Mouse (Mus musculus) intestine, embryonic 15.5 days (tissue): ENCODE measurements at regions not wholly inside any gene's neighbourhood (a gene's known extent, or its start where the extent isn't known, plus 50 kb on each side); places are given as distances from the start of the nearest gene placed in this dataset.

Source experiments
- ATAC-seq: fragments of 200-750 bp; cut with Nextera tagmentation; 2 replicates; pipeline ENCODE4 v1.8.0; 2017; ENCODE audit warnings: moderate TSS enrichment, moderate library complexity
- H3K27ac ChIP-seq: fragments of 300-500 bp; sonication (generic); 2 replicates; pipeline ENCODE4 v1.5.1; 2015; ENCODE audit warnings: mild to moderate bottlenecking, inconsistent platforms
- H3K27me3 ChIP-seq: fragments of 300-500 bp; sonication (generic); replicated peaks from 2 replicates; pipeline ENCODE4 v1.6.1; 2015; ENCODE audit warnings: inconsistent platforms
- H3K36me3 ChIP-seq: fragments of 300-500 bp; sonication (generic); 2 replicates; pipeline ENCODE4 v1.6.1; 2015; ENCODE audit warnings: inconsistent platforms
- H3K4me1 ChIP-seq: fragments of 300-500 bp; sonication (generic); replicated peaks from 2 replicates; pipeline ENCODE4 v1.6.1; 2015; ENCODE audit warnings: inconsistent platforms
- H3K4me2 ChIP-seq: fragments of 300-500 bp; sonication (generic); replicated peaks from 2 replicates; pipeline ENCODE4 v1.6.1; 2015; ENCODE audit warnings: mild to moderate bottlenecking, inconsistent platforms
- H3K4me3 ChIP-seq: fragments of 300-500 bp; sonication (generic); replicated peaks from 2 replicates; pipeline ENCODE4 v1.5.1; 2015; ENCODE audit warnings: inconsistent platforms
- H3K9ac ChIP-seq: fragments of 300-500 bp; sonication (generic); 2 replicates; pipeline ENCODE4 v1.6.1; 2015; ENCODE audit warnings: inconsistent platforms
- H3K9me3 ChIP-seq: fragments of 300-500 bp; sonication (generic); 2 replicates; pipeline ENCODE4 v1.6.1; 2016; ENCODE audit warnings: inconsistent platforms
- WGBS: fragments of 180-500 bp; shearing (Covaris S2); methylation state at CpG from one replicate; pipeline ENCODE4 v1.1.7; 2015; 5-methylcytosine and 5-hydroxymethylcytosine counted together

GRCm38 (mm10) chr7:35988449-35989109, 185.8 kb upstream of the Zfp507 start:
- H3K4me3 ChIP-seq = no peak overlapping the region
- ATAC-seq = no peak
- H3K4me1 ChIP-seq = no peaks in the 10 kb centered on the region
- H3K36me3 ChIP-seq = no peaks in the 10 kb centered on the region
- no peaks in the 10 kb centered on the region for H3K27me3 ChIP-seq
- no peak overlapping the region for H3K27ac ChIP-seq
- no peak overlapping the region for H3K4me2 ChIP-seq
- no peaks in the 10 kb centered on the region for H3K9me3 ChIP-seq
- H3K9ac ChIP-seq = no peak overlapping the region
- whole genome bisulfite sequencing = 51% methylated on average over 13 of the region's 13 CpGs

GRCm38 (mm10) chr7:35977986-35978385, 175.2 kb upstream of the Zfp507 start:
- ATAC-seq = no peak
- H3K9me3 ChIP-seq = no peaks in the 10 kb centered on the region
- H3K27ac ChIP-seq = no peak overlapping the region
- no peak overlapping the region for H3K4me3 ChIP-seq
- WGBS = 78% methylated on average over 9 of the region's 9 CpGs
- H3K4me1 ChIP-seq = no peaks in the 10 kb centered on the region
- no peak overlapping the region for H3K4me2 ChIP-seq
- no peaks in the 10 kb centered on the region for H3K36me3 ChIP-seq
- no peak overlapping the region for H3K9ac ChIP-seq
- no peaks in the 10 kb centered on the region for H3K27me3 ChIP-seq

GRCm38 (mm10) chr7:35958731-35959130, 155.9 kb upstream of the Zfp507 start:
- Histone ChIP-seq H3K9me3 (no peaks in the 10 kb centered on the region), H3K27ac (no peak overlapping the region), H3K4me3 (no peak overlapping the region), H3K4me1 (no peaks in the 10 kb centered on the region), H3K27me3 (no peaks in the 10 kb centered on the region), H3K4me2 (no peak overlapping the region), H3K36me3 (no peaks in the 10 kb centered on the region), H3K9ac (no peak overlapping the region)
- WGBS = 48% methylated on average over 5 of the region's 5 CpGs
- no peak for ATAC-seq

- no peaks in the 10 kb centered on the region for H3K27me3 ChIP-seq
- no peaks in the 10 kb centered on the region for H3K4me1 ChIP-seq
- H3K9me3 ChIP-seq = no peaks in the 10 kb centered on the region
- 44% methylated on average over 2 of the region's 2 CpGs for WGBS
- H3K36me3 ChIP-seq = no peaks in the 10 kb centered on the region
- no peak overlapping the region for H3K27ac ChIP-seq
- no peak overlapping the region for H3K9ac ChIP-seq
- no peak overlapping the region for H3K4me2 ChIP-seq
- no peak for ATAC-seq
- no peak overlapping the region for H3K4me3 ChIP-seq
These were observed 155.2 kb upstream of the Zfp507 start for GRCm38 (mm10) chr7:35958052-35958451.

GRCm38 (mm10) chr7:35948794-35949193, 146.0 kb upstream of the Zfp507 start:
- no peak overlapping the region for H3K9ac ChIP-seq
- no peak overlapping the region for H3K4me3 ChIP-seq
- H3K4me2 ChIP-seq = peak overlapping the region; percentile 57
- peaks cover 6% of the 10 kb centered on the region; the same call in 1 of the 2 replicates for H3K4me1 ChIP-seq
- WGBS = 14% methylated on average over 6 of the region's 6 CpGs
- no peaks in the 10 kb centered on the region for H3K36me3 ChIP-seq
- H3K27ac ChIP-seq = no peak overlapping the region
- ATAC-seq = no peak
- no peaks in the 10 kb centered on the region for H3K9me3 ChIP-seq
- no peaks in the 10 kb centered on the region for H3K27me3 ChIP-seq

- peak overlapping the region; percentile 57 for H3K4me2 ChIP-seq
- no peaks in the 10 kb centered on the region for H3K36me3 ChIP-seq
- WGBS = 2% methylated on average over 13 of the region's 13 CpGs
- peaks cover 6% of the 10 kb centered on the region; the same call in 1 of the 2 replicates for H3K4me1 ChIP-seq
- H3K4me3 ChIP-seq = no peak overlapping the region
- H3K9ac ChIP-seq = no peak overlapping the region
- H3K27me3 ChIP-seq = no peaks in the 10 kb centered on the region
- no peaks in the 10 kb centered on the region for H3K9me3 ChIP-seq
- H3K27ac ChIP-seq = no peak overlapping the region
- peak; percentile 92 for ATAC-seq
These were observed 145.6 kb upstream of the Zfp507 start for GRCm38 (mm10) chr7:35948389-35948788.

GRCm38 (mm10) chr7:35941086-35941485, 138.3 kb upstream of the Zfp507 start:
- no peak for ATAC-seq
- Histone ChIP-seq H3K9ac (no peak overlapping the region), H3K4me2 (no peak overlapping the region), H3K4me3 (no peak overlapping the region), H3K4me1 (no peaks in the 10 kb centered on the region), H3K9me3 (no peaks in the 10 kb centered on the region), H3K27ac (no peak overlapping the region), H3K36me3 (no peaks in the 10 kb centered on the region), H3K27me3 (no peaks in the 10 kb centered on the region)
- 89% methylated on average over 3 of the region's 3 CpGs for WGBS

- Histone ChIP-seq H3K9me3 (no peaks in the 10 kb centered on the region), H3K27ac (no peak overlapping the region), H3K36me3 (no peaks in the 10 kb centered on the region), H3K9ac (no peak overlapping the region), H3K4me3 (no peak overlapping the region), H3K4me2 (no peak overlapping the region), H3K4me1 (no peaks in the 10 kb centered on the region), H3K27me3 (no peaks in the 10 kb centered on the region)
- no peak for ATAC-seq
- WGBS = 72% methylated on average over 13 of the region's 13 CpGs
These were observed 135.5 kb upstream of the Zfp507 start for GRCm38 (mm10) chr7:35938123-35938869.

GRCm38 (mm10) chr7:35926749-35927148, 123.9 kb upstream of the Zfp507 start:
- ATAC-seq = no peak
- Histone ChIP-seq H3K4me2 (no peak overlapping the region), H3K36me3 (no peaks in the 10 kb centered on the region), H3K4me3 (no peak overlapping the region), H3K27ac (no peak overlapping the region), H3K9ac (no peak overlapping the region), H3K27me3 (no peaks in the 10 kb centered on the region), H3K9me3 (no peaks in the 10 kb centered on the region), H3K4me1 (no peaks in the 10 kb centered on the region)
- WGBS = 91% methylated on average over 4 of the region's 4 CpGs

GRCm38 (mm10) chr7:35922582-35922981, 119.8 kb upstream of the Zfp507 start:
- H3K4me3 ChIP-seq = no peak overlapping the region

GRCm38 (mm10) chr7:35920884-35921283, 118.1 kb upstream of the Zfp507 start:
- Histone ChIP-seq H3K36me3 (no peaks in the 10 kb centered on the region), H3K9ac (no peak overlapping the region), H3K4me1 (no peaks in the 10 kb centered on the region), H3K4me3 (no peak overlapping the region), H3K27me3 (no peaks in the 10 kb centered on the region), H3K4me2 (no peak overlapping the region), H3K27ac (no peak overlapping the region), H3K9me3 (no peaks in the 10 kb centered on the region)
- ATAC-seq = no peak
- WGBS = 43% methylated on average over 9 of the region's 9 CpGs

More at GRCm38 (mm10) chr7:35922582-35922981, 119.8 kb upstream of the Zfp507 start:
- H3K4me1 ChIP-seq = no peaks in the 10 kb centered on the region
- ATAC-seq = no peak
- H3K27ac ChIP-seq = no peak overlapping the region
- 40% methylated on average over 9 of the region's 9 CpGs for WGBS
- H3K27me3 ChIP-seq = no peaks in the 10 kb centered on the region
- no peak overlapping the region for H3K4me2 ChIP-seq
- no peak overlapping the region for H3K9ac ChIP-seq
- H3K36me3 ChIP-seq = no peaks in the 10 kb centered on the region
- no peaks in the 10 kb centered on the region for H3K9me3 ChIP-seq

- 72% methylated on average over 11 of the region's 11 CpGs for WGBS
- no peak for ATAC-seq
- H3K27me3 ChIP-seq = no peaks in the 10 kb centered on the region
These were observed 117.4 kb upstream of the Zfp507 start for GRCm38 (mm10) chr7:35920194-35920609.

More at GRCm38 (mm10) chr7:35920194-35920609, 117.4 kb upstream of the Zfp507 start:
- H3K4me1 ChIP-seq = no peaks in the 10 kb centered on the region
- no peak overlapping the region for H3K9ac ChIP-seq
- no peaks in the 10 kb centered on the region for H3K9me3 ChIP-seq
- no peaks in the 10 kb centered on the region for H3K36me3 ChIP-seq
- no peak overlapping the region for H3K27ac ChIP-seq
- H3K4me2 ChIP-seq = no peak overlapping the region
- H3K4me3 ChIP-seq = no peak overlapping the region
